Mouse (Mus musculus) thymus, postnatal 10 days (tissue): ENCODE data around the gene Kremen2.
"Not testable (repeated sequence)": the region's sequence is repeated elsewhere in the genome, so short reads cannot be mapped to it uniquely, and the experiment has no call there.

ENCODE experiments used
- DNase-seq, 2 experiments: peaks; one replicate each; pipeline ENCODE4 v3.0.0; 2021; ENCODE audit warnings: low spot score in 2 of 2

The Kremen2 gene

GRCm38 (mm10) chr17:23745301-23746251 lies at the start of gene Kremen2:
Gene Kremen2 (minus strand): TSS chr17:23745833.
- DNase-seq: peak in 1 of 2 experiments; percentile 34

GRCm38 (mm10) chr17:23795323-23795722 lies 49.7 kb upstream of the Kremen2 start:
- no peak for DNase-seq

GRCm38 (mm10) chr17:23791079-23791357 lies 45.4 kb upstream of the Kremen2 start:
- no peak for DNase-seq

GRCm38 (mm10) chr17:23790269-23791078 lies 44.8 kb upstream of the Kremen2 start, which contains the start of gene Srrm2:
Gene Srrm2 (plus strand): TSS chr17:23790532.
- DNase-seq: peak; percentile 18 to 40

- no peak for DNase-seq
Observed at GRCm38 (mm10) chr17:23789749-23790268, 44.2 kb upstream of the Kremen2 start.

- no peak for DNase-seq
Observed at GRCm38 (mm10) chr17:23788973-23789372, 43.3 kb upstream of the Kremen2 start.

GRCm38 (mm10) chr17:23786510-23786931 lies 40.9 kb upstream of the Kremen2 start:
- DNase-seq: no peak

- DNase-seq: peak; percentile 57 to 64
Observed at GRCm38 (mm10) chr17:23785561-23786471, 40.2 kb upstream of the Kremen2 start, which contains the start of gene Flywch2. Gene Flywch2 (minus strand): TSS chr17:23786081.

- DNase-seq: no peak
Observed at GRCm38 (mm10) chr17:23783352-23783751, 37.7 kb upstream of the Kremen2 start.

GRCm38 (mm10) chr17:23778447-23778846 lies 32.8 kb upstream of the Kremen2 start:
- DNase-seq: no peak

GRCm38 (mm10) chr17:23777141-23777540 lies 31.5 kb upstream of the Kremen2 start:
- no peak for DNase-seq

GRCm38 (mm10) chr17:23776216-23776615 lies 30.6 kb upstream of the Kremen2 start:
- DNase-seq: no peak

- peak; percentile 72 to 86 for DNase-seq
Observed at GRCm38 (mm10) chr17:23774090-23774489, 28.5 kb upstream of the Kremen2 start.

- no peak for DNase-seq
Observed at GRCm38 (mm10) chr17:23773676-23774075, 28.0 kb upstream of the Kremen2 start.

- not testable (repeated sequence) for DNase-seq
Observed at GRCm38 (mm10) chr17:23772219-23772556, 26.6 kb upstream of the Kremen2 start.

- peak; percentile 96 to 98 for DNase-seq
Observed at GRCm38 (mm10) chr17:23771284-23772218, 25.9 kb upstream of the Kremen2 start, which contains the start of gene Flywch1. Gene Flywch1 (minus strand): TSS chr17:23771602.

- DNase-seq: no peak
Observed at GRCm38 (mm10) chr17:23770896-23771283, 25.3 kb upstream of the Kremen2 start.

- DNase-seq: no peak
Observed at GRCm38 (mm10) chr17:23770493-23770892, 24.9 kb upstream of the Kremen2 start.

GRCm38 (mm10) chr17:23762976-23763375 lies 17.3 kb upstream of the Kremen2 start:
- no peak for DNase-seq

GRCm38 (mm10) chr17:23761155-23761554 lies 15.5 kb upstream of the Kremen2 start:
- DNase-seq: no peak
